Mouse (Mus musculus) forebrain, embryonic 16.5 days (tissue): ENCODE measurements around the gene Ly6g6d. TPM values are rescaled to one million over a fixed set of nuclear protein-coding genes. Genes with fewer than 3 reads are reported as not detected.
"Not testable (repeated sequence)": the region's sequence is repeated elsewhere in the genome, so short reads cannot be mapped to it uniquely, and the experiment has no call there.

Experiments used
- ATAC-seq: fragments of 200-750 bp; cut with Nextera tagmentation; 2 replicates; pipeline ENCODE4 v1.8.0; 2017; ENCODE audit warnings: mild to moderate bottlenecking, moderate library complexity
- H3K27ac ChIP-seq: fragments of 300-500 bp; sonication (generic); 2 replicates; pipeline ENCODE4 v1.5.1; 2014; ENCODE audit warnings: low read length, control low read depth
- H3K27me3 ChIP-seq: fragments of 300-500 bp; sonication (generic); replicated peaks from 2 replicates; pipeline ENCODE4 v1.6.1; 2014; ENCODE audit warnings: low read length; ENCODE audit not compliant: control insufficient read depth, insufficient read depth
- H3K36me3 ChIP-seq: fragments of 300-500 bp; sonication (generic); 2 replicates; pipeline ENCODE4 v1.6.1; 2014; ENCODE audit not compliant: control insufficient read depth, insufficient read depth
- H3K4me1 ChIP-seq: fragments of 300-500 bp; sonication (generic); replicated peaks from 2 replicates; pipeline ENCODE4 v1.6.1; 2014; ENCODE audit warnings: low read length; ENCODE audit not compliant: control insufficient read depth, insufficient read depth
- H3K4me2 ChIP-seq: fragments of 300-500 bp; sonication (generic); 2 replicates; pipeline ENCODE4 v1.6.1; 2014; ENCODE audit warnings: mild to moderate bottlenecking, low read length, control low read depth
- H3K4me3 ChIP-seq: fragments of 300-500 bp; sonication (generic); replicated peaks from 2 replicates; pipeline ENCODE4 v1.5.1; 2014; ENCODE audit warnings: mild to moderate bottlenecking, low read length, control low read depth
- H3K9ac ChIP-seq: fragments of 300-500 bp; sonication (generic); replicated peaks from 2 replicates; pipeline ENCODE4 v1.6.1; 2014; ENCODE audit warnings: low read depth, low read length, control low read depth
- H3K9me3 ChIP-seq: fragments of 300-500 bp; sonication (generic); 2 replicates; pipeline ENCODE4 v1.6.1; 2016; ENCODE audit warnings: low read length; ENCODE audit not compliant: control insufficient read depth
- WGBS: fragments of 180-500 bp; shearing (Covaris S2); extraction: QIAGEN DNeasy Blood & Tissue Kit; methylation state at CpG from one replicate; pipeline ENCODE4 v1.1.7; 2014; 5-methylcytosine and 5-hydroxymethylcytosine counted together
- polyA plus RNA-seq: library from polyadenylated mRNA; unstranded; fragments of >200 nt; fragmentation: Nextera tagmentation; extraction: Ambion mirVana; gene quantifications from 2 replicates; pipeline ENCODE4 v1.2.1, GENCODE M21; 2015

Ly6g6d gene
- 1.2 and 1.6 TPM in 2 replicates for polyA plus RNA-seq

GRCm38 (mm10) chr17:35077786-35078233 lies at the start of gene Ly6g6d:
TSS of gene Ly6g6d (minus strand) at chr17:35078065.
- Histone ChIP-seq H3K9ac (peak within 1 kb of the TSS; percentile 53), H3K4me3 (peak within 1 kb of the TSS; percentile 24), H3K9me3 (no peaks in the 10 kb centered on the region), H3K4me2 (peak within 1 kb of the TSS; percentile 48), H3K27ac (peak within 1 kb of the TSS; percentile 72), H3K36me3 (no peaks in the 10 kb centered on the region), H3K4me1 (peaks cover 29% of the 10 kb centered on the region), H3K27me3 (no peaks in the 10 kb centered on the region)
- 12% methylated on average over 14 of the region's 14 CpGs for WGBS
- peak; percentile 19; the same call in 1 of the 2 replicates for ATAC-seq

GRCm38 (mm10) chr17:35127017-35127416 lies 49.2 kb upstream of the Ly6g6d start:
- H3K9me3 ChIP-seq: no peaks in the 10 kb centered on the region
- 0 out of 2 replicates have a peak overlapping the region, but pooled peaks have one; percentile 83 for H3K9ac ChIP-seq
- peaks cover 30% of the 10 kb centered on the region for H3K4me1 ChIP-seq
- 78% methylated on average over 13 of the region's 13 CpGs for WGBS
- no peak for ATAC-seq
- H3K36me3 ChIP-seq: peaks cover 5% of the 10 kb centered on the region; the same call in 1 of the 2 replicates
- peak overlapping the region; percentile 75 for H3K4me2 ChIP-seq
- no peaks in the 10 kb centered on the region for H3K27me3 ChIP-seq
- no peak overlapping the region for H3K27ac ChIP-seq
- peak overlapping the region; percentile 73 for H3K4me3 ChIP-seq

GRCm38 (mm10) chr17:35126206-35126611 lies 48.3 kb upstream of the Ly6g6d start, which contains the start of gene D17H6S53E:
TSS of gene D17H6S53E (plus strand) at chr17:35126373.
- peak within 1 kb of the TSS; percentile 83 for H3K9ac ChIP-seq
- no peaks in the 10 kb centered on the region for H3K27me3 ChIP-seq
- H3K36me3 ChIP-seq: peaks cover 5% of the 10 kb centered on the region; the same call in 1 of the 2 replicates
- H3K4me1 ChIP-seq: peaks cover 30% of the 10 kb centered on the region
- WGBS: under 1% methylated on average over 36 of the region's 36 CpGs
- H3K9me3 ChIP-seq: no peaks in the 10 kb centered on the region
- peak within 1 kb of the TSS; percentile 75 for H3K4me2 ChIP-seq
- H3K4me3 ChIP-seq: peak within 1 kb of the TSS; percentile 73
- peak within 1 kb of the TSS; percentile 67 for H3K27ac ChIP-seq
- ATAC-seq: peak; percentile 32

GRCm38 (mm10) chr17:35125578-35125977 lies 47.7 kb upstream of the Ly6g6d start:
- H3K27me3 ChIP-seq: no peaks in the 10 kb centered on the region
- peak overlapping the region; percentile 75 for H3K4me2 ChIP-seq
- H3K9ac ChIP-seq: peak overlapping the region; percentile 83
- no peak overlapping the region for H3K27ac ChIP-seq
- peaks cover 31% of the 10 kb centered on the region for H3K4me1 ChIP-seq
- ATAC-seq: no peak
- H3K9me3 ChIP-seq: no peaks in the 10 kb centered on the region
- peak overlapping the region; percentile 73 for H3K4me3 ChIP-seq
- 36% methylated on average over 6 of the region's 6 CpGs for WGBS
- peaks cover 5% of the 10 kb centered on the region; the same call in 1 of the 2 replicates for H3K36me3 ChIP-seq

GRCm38 (mm10) chr17:35125081-35125480 lies 47.2 kb upstream of the Ly6g6d start:
- Histone ChIP-seq H3K9me3 (no peaks in the 10 kb centered on the region), H3K27me3 (no peaks in the 10 kb centered on the region), H3K36me3 (peaks cover 5% of the 10 kb centered on the region; the same call in 1 of the 2 replicates), H3K9ac (no peak overlapping the region), H3K4me2 (no peak overlapping the region), H3K27ac (no peak overlapping the region), H3K4me3 (no peak overlapping the region), H3K4me1 (peaks cover 36% of the 10 kb centered on the region)
- WGBS: 100% methylated on average over 1 of the region's 1 CpGs
- ATAC-seq: no peak

DNA sequence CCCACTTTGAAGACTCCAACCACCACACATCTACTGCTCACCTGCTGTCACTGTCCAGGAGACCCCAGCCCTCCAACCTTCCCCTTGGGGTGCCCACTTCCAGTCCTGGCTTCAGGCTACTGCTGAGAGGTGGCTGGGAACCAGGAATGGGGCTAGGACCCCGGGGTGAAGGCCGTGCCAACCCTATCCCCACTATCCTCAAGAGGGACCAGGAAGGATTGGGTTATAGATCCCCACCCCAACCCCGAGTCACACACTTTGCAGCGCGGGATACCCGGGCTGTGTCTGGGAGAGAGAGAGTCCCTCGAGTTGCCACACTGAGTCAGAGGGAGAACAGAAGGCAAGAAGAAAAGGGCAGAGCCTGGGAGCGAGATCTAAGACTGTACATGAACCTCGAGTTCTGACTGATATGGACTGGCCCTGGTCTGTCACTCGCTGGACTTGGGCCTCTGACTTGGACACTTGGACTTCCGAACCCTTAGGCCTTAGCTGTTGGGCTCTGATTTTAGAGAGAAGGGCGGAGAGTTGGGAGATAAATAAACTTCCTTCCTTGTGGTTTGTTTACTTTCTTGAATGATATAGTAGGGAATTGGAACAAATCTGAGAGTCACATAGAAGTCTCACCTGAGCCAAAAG lies 46.5 kb upstream of the Ly6g6d start:
- H3K27ac ChIP-seq, H3K4me3 ChIP-seq, H3K4me2 ChIP-seq, H3K9ac ChIP-seq, ATAC-seq, H3K27me3 ChIP-seq, H3K9me3 ChIP-seq, H3K36me3 ChIP-seq: not testable (repeated sequence)
- peaks cover 42% of the 10 kb centered on the region for H3K4me1 ChIP-seq
- whole genome bisulfite sequencing: 93% methylated on average over 12 of the region's 12 CpGs

DNA sequence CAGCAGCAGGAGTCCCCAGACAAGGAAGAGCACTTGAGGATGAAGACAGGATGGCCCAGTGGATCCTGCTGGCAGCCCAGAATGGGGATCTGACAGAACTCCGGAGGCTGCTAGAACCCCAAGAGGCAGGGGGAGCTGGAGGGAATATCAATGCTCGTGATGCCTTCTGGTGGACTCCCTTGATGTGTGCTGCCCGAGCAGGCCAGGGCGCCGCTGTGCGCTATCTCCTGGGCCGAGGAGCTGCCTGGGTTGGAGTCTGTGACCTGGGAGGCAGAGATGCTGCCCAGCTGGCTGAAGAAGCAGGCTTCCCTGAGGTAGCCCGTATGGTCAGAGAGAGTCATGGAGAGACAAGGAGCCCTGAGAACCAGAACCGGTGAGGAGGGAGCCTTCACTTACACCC lies 45.4 kb upstream of the Ly6g6d start:
- not testable (repeated sequence) for H3K9ac ChIP-seq, H3K27ac ChIP-seq, H3K4me2 ChIP-seq, H3K27me3 ChIP-seq, ATAC-seq, H3K9me3 ChIP-seq, H3K4me3 ChIP-seq, H3K36me3 ChIP-seq
- H3K4me1 ChIP-seq: peaks cover 42% of the 10 kb centered on the region
- 94% methylated on average over 9 of the region's 9 CpGs for WGBS

- ATAC-seq: peak; percentile 5; the same call in 1 of the 2 replicates
- WGBS: 0% methylated on average over 19 of the region's 19 CpGs
Measured at GRCm38 (mm10) chr17:35121871-35122303, 44.0 kb upstream of the Ly6g6d start, which contains the start of gene Csnk2b. TSS of gene Csnk2b (minus strand) at chr17:35122053.

GRCm38 (mm10) chr17:35121143-35121799 lies 43.4 kb upstream of the Ly6g6d start, which contains the start of gene Gpank1:
TSS of gene Gpank1 (plus strand) at chr17:35121455.
- Histone ChIP-seq H3K36me3 (peaks cover 17% of the 10 kb centered on the region), H3K4me2 (peak within 1 kb of the TSS; percentile 95), H3K9ac (peak within 1 kb of the TSS; percentile 80), H3K27me3 (no peaks in the 10 kb centered on the region), H3K27ac (peak within 1 kb of the TSS; percentile 93), H3K9me3 (no peaks in the 10 kb centered on the region), H3K4me3 (peak within 1 kb of the TSS; percentile 62), H3K4me1 (peaks cover 26% of the 10 kb centered on the region)
- peak; percentile 97 for ATAC-seq
- 0% methylated on average over 50 of the region's 50 CpGs for WGBS

More at GRCm38 (mm10) chr17:35121871-35122303, 44.0 kb upstream of the Ly6g6d start, which contains the start of gene Csnk2b:
- Histone ChIP-seq H3K9ac (peak within 1 kb of the TSS; percentile 80), H3K9me3 (no peaks in the 10 kb centered on the region), H3K4me3 (peak within 1 kb of the TSS; percentile 62), H3K36me3 (peaks cover 14% of the 10 kb centered on the region), H3K27ac (peak within 1 kb of the TSS; percentile 93), H3K27me3 (no peaks in the 10 kb centered on the region), H3K4me2 (peak within 1 kb of the TSS; percentile 95), H3K4me1 (peaks cover 32% of the 10 kb centered on the region)
